Mouse (Mus musculus) A20 (cell line): ENCODE measurements at regions not wholly inside any gene's neighbourhood (a gene's known extent, or its start where the extent isn't known, plus 50 kb on each side); places are given as distances from the start of the nearest gene placed in this dataset.
A peak's percentile ranks its signal among the peaks of the same experiment; 100 is the strongest.

Experiments
- DNase-seq: peaks from one replicate; pipeline ENCODE4 v3.0.0-alpha.2; 2011; ENCODE audit warnings: low read depth, low spot score

DNA sequence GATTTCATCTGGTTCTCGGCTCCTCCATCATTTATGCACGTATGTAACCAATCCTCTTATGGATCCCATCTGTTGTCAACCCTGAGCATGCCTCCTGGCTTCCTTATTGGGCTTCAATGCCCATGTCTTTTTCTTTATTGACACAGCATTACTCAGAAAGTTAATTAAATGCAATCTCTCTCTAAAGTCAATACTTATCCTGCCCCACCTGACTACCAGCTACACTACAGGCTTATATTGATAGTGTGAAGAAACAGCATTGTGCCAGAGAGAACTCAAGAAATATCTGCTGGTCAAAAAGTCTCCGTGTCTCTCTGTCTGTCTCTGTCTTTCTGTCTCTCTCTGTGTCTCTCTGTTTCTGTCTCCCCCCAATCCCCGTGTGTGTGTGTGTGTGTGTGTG, 194.7 kb upstream of the Rfx3 start:
- no peak for DNase-seq

DNA sequence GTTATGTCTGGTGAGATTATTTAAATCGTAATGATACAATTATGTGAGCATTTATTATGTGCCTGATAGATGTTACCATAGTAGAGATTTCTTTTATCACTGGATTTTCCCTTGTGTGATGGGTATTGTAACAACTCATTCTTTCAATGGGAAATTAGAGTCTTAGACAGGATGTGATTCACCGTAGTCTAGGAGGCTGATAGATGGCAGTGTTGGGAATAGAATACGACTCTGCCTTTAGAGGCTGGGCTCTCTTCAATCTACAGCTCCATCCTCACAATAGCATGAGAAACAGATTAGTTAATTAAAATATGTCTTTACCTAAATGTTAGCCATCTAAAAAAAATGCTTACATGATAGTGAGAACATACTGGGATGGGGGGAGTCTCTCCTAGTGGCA, 192.8 kb upstream of the Rfx3 start:
- DNase-seq: no peak

DNA sequence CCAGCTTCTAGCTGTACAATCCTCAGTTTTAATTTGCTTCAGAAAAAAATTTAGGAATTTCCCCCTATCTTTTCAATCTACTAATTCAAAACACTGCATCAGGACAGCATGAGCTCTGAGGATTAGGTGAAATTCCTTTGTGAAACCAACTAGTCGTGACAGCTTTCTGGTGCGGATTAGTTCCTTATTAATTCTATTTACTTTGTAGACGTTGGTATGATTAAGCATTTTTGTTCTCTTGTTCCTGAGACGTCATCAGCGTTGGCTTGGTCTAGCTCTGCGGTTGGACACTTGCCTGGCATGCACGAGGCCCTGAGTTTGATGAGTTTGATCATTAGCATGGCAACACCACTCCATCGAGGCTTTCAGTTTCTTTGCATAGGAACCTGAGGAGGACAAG, 188.4 kb upstream of the Rfx3 start:
- DNase-seq: no peak

DNA sequence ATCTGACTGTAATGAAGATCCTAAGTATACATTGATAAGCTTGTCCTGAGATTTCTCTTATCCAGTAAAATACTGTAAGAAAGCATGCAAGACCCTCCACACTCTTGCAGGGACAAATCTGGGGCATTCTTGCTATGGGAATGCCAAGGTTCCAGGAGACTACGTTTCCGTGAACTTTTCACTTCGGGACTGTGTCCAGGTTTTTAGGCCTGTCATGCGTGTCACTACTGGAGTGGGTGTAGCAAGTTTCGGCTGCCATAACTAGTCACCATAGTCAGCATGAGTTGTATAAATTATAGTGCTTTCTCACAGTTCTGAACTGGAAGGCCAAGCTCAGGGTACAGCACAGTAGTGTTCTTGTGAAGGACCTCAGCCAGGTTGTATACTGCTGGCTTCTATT, 185.9 kb upstream of the Rfx3 start:
- no peak for DNase-seq

DNA sequence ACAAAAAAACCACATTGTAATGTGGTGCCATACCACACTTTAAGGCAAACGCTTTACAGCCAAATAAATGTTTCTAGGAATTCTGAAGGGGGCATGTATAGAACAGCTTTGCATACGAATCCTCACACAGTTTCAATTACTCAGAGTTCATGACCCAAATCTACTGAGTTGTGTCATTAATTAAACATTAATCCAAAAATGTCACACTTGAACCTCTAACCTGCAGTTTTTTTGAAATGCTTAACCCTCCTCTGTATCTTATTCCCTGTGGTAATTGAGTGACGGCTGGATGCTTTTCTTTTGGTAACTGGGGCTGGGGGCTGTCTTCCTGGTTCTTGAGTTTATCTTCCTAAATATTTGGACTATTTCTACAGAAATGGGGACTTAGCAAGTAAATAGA, 181.3 kb upstream of the Rfx3 start:
- no peak for DNase-seq

DNA sequence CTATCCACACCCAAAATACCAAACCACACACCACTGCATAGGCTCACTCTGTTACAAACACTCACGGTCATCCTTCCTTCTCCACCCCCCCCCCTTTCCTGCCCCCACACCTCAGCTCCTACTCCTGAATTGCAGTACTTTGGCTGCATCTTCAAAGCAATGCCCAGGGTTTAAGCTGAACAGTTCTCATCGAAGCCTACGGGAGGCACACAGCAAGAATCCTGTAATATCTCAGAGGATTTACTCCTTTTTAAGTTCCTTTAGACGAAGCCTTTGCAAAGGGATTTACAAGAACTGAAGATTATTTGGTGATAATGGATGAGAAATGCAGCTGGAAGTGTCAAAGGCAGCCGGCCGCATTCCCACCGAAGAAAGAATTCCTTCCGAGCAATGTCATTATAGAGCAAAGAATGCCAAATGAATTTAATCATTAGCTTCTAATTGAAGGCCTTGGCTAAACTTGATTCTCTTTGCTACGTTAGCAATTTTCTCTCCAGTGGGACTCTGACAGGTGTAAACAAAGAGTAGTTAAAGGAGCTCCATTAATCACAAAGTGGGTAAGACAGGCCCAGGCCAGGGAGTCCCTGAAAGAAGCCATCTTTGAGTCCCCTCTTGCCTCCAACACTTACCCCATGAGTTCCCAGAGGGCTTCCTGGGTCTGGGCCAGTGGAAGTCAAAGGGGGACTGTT, 180.6 kb upstream of the Rfx3 start:
- no peak for DNase-seq

DNA sequence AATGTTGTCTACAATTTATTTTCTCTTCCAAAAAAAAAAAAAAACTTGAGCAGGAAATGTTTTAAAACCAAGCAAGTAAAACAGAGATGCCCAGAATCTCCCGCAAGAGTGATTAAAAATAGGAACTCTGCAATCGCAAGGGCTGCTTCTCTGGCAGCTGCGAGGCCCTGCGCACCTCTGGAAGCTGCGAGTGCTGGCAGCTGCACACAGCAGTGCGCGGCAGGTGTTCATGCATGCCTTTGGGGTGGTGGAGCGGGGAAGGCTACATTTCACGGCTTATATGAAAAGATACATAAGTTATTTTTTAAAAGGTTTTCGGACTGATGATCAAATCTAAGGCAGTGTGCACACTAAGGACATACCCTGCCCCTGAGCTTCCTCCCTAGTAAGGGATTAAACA, 179.3 kb upstream of the Rfx3 start:
- peak; percentile 83 for DNase-seq

DNA sequence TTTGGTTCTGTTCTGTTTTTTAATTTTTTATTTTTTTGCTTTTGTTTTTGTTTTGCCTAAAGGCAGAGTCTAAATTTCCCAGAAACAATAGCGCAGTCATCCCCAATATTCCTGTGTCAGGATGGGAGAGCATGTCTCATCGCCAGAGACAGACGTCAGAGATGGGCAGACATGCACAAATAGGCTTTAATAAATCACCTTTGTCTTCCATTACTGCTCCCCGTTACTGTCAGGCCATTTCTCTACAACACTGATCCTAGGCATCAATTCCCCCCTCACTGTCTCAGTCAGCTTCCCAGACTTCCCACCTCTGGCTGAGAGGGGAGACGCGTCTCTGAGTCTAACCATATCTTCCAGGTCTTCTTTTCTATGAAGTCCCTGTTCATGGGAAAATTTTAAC, 177.4 kb upstream of the Rfx3 start:
- peak; percentile 28 for DNase-seq

DNA sequence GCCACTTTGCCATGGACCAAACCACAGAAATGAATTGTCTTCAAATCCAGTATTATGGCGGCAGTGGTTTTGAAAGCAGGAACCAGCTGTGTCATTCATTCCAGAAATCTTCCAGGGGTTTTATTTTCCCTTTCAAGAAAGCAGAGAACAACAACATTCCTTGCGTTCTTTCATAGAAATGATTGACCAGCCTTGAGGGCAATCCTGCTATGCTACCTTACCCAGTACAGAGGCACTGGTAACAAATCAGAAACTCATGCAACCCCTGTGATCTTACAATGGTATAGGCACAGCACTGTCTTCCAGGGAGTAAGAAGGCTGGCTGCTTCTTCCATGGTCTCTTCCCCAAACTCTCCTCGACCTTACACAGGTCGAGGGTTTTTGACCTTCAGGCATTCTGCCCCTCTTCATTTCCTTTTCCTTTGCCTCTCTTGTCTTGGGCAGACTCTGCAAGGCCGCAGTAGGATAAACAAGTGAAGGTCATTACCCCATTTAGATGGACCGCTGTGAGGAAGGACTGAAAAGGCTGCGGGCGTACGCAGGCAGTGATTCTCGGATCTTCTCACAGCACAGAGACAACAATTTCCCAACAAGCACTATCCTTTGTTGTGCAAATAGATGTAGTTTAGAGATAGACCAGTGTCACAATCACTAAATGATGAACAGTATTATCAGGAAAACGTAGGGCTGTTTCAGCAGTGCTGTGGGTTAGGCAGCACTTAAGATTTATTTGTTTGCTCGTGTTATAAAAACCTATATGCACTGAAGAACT, 171.6 kb upstream of the Rfx3 start:
- no peak for DNase-seq

DNA sequence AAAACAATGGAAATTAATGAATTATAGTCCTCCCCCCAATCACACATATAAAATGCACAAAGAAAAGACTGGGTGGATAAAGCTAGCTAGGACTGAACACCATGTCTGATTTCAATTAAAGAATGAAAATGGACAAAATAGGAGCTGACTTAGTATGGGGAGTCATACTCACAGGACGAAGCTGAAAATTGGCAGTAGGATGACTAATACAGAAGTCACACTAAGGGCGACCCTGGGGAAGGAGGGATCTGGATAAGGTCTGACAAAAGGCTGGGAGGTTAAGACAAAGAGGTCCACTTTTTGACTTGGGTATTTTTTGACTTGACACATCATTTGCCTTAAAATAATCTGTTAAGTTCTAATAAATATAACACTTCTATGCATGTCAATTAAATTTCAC, 170.2 kb upstream of the Rfx3 start:
- no peak for DNase-seq

DNA sequence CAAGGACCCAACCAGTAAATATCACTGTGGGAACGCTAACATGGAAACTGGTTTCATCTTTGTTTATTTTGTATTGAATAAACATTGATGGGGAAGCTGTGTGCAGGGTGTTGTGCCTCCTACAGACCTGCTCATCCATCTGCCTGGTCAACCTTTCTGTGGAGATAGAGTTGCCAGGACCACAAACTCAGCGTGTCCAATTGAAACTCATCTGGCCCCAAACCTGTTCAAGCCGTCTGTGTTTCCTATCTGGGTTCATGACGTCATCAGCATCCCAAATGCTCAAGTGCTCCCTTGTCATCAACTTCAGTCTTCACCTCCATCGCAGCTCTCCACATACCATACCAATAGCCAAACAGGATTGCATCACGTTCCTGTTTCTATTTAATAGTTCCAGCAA, 167.1 kb upstream of the Rfx3 start:
- no peak for DNase-seq

DNA sequence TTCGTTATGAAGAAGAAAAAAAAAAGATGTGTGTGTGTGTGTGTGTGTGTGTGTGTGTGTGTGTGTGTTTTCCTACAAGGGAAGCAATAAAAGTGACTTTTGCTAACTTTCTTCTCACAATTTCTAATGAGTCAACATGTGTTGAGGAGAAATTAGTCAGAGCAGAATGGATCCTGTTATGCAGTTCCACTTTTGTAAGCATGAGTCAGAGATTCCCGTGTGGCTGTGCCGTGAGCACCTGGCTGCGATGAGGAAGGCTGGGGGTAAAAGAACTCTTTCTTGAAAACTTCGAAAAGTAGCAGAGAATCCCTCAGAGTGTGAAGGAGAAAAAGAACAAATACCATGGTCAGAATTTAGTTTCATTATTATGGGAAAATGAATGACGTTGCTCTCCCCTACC, 165.9 kb upstream of the Rfx3 start:
- no peak for DNase-seq

DNA sequence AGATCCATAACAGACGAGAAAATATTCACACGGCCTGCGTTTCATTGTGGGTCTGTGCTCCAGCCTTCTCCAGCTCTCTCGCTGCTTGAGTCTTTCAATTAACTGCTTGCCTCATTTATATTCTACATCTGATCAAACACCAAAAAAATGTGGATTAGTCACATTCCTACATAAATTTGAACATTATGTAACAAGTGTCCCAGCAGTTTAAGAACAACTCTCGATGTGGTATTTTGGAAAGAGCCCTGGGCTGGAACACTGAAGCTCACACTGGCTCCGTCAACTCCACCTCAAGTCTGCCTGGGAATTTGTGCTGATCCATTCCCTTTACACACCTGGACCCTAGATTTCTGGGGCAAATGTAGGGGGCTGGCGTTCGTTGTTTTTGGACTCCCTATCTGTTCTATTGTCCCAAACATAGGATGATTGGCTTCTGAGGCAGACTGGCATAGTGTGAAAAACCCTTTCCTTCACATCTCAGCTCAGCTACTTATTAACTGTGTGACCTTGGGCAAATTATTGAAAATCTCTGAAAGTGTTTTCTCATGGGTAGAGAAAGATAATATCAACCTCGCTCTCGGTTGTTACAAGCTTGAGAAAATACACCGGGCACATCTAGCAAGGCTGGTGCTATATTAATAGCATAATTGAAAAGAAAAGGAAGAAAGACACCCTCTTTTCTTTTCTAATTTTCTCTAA, 161.0 kb upstream of the Rfx3 start:
- no peak for DNase-seq

DNA sequence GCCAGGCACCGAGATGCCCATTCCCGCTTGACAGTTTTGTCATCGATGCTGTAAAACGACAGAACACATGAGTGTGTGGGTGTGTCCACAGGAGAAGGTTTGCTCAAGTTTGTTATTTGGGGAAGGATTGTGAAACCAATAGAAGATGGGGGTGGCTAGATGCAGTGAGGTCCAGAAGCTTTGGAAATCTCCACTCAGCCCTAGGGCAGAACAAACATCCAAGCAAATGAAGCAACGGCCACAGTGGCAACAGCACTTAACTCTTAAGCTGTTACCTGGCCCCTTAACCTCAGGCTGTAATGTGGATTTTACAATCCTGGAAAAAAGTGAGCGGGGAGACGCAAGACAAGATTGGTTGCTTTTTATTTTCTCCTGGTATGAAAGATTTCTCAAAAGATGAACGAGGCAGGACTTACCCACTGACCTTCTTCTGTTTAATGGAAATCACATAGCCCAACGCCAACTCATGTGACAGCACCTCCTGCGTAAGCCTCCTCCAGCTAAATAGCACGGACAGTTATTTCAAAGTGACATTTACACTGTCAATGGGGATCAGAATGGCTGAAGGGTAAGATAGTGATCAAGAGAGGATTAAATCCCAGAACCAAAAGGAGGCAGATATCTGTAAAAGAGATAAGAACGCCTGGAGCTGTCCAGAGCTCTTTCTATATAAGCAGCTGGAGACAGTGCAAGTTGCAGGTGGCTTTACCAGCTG, 156.6 kb upstream of the Rfx3 start:
- DNase-seq: no peak

DNA sequence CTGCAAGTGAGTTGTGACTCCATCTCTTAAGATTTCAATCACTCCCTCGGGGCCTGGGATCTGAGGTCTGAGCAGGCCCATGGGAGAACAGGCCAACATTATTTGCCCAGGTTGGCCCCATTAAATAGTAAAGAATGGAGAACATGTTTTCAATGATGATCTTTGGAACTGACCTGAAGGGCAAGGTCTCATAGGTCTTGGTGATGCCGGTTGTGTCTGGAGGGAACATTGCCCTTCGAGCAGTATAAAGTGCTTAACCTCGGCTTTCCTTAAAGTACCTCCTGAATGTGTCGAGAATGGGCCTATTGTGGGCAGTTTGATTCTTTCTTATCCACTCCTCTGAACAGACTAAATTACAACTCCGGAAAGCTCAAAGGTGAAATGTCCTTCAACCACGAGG, 155.7 kb upstream of the Rfx3 start:
- no peak for DNase-seq

DNA sequence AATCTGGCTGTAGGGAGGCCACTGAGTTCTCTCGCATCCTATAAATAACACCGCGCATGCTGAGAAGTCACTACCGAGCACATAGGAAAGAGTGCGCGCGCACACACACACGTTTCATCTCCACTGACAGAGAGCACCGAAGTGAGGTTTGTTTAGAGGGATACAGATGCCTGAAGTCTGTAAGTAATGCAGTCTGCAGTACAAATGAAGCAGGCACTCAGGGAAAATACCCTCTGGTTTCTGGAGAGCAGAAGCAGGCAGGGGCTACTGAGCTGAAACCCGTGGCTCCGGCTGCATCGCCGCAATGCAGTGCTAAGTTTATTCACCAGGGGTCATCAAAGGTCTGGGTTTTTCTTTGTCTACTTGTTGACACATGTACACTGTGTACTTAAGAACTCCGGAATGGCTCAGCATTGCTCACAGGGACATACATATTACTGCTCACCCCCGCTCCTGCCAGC, 155.0 kb upstream of the Rfx3 start:
- peak; percentile 60 for DNase-seq

DNA sequence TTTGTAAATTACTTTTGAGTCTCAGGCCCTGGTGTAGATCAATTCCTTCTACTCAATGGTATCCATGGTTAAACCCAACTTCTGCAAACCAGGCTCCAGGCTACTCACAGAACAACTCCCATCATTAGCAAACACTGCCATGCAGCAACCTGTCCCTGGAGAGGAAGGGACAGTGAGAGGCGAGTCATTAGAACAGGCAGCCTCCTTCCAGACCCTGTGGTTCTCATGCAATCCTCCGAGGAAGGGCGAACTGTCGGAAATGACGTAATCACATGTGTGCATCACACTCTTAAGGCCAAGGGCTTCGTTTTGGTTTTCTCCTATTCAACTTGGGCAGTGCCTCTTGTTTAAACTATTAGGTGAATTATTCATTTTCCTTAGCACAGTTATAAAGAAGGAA, 152.2 kb upstream of the Rfx3 start:
- DNase-seq: no peak

DNA sequence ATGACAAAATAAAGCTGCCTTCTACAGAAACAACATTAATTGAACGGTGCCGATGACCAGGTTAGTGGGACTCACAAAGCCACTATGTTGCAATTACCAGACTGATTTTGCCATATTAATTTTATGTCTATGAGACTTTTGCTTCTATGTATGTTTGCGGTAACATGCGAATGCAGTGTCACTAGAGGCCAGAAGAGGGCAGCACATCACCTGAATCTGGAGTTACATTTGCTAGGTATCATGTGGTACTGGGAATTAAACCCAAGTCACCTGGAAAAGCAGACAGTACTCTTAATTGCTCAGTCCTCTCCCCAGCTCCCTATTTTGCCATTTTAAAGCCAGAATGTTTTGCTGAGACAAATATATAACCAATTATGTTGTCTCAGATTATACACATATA, 149.6 kb upstream of the Rfx3 start:
- peak; percentile 41 for DNase-seq

DNA sequence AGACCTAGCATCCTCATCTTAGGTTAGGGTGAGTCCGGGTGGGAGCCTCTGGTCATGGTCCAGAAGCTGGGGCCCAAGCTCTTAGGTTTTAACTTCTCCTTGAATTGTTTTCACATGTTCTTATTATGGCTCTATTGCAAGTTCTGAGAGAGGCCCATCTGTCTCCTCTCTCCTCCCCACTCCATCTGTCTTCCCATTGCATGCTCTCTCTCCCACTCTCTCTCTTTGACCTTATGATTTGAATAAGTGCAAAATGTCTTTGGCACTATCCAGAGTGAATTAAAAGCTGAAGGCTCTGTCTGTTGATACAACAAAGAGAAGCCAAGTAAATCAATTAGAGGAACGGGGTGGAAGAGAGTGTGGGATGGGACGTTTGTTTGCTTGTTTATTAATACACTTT, 146.2 kb upstream of the Rfx3 start:
- DNase-seq: no peak

DNA sequence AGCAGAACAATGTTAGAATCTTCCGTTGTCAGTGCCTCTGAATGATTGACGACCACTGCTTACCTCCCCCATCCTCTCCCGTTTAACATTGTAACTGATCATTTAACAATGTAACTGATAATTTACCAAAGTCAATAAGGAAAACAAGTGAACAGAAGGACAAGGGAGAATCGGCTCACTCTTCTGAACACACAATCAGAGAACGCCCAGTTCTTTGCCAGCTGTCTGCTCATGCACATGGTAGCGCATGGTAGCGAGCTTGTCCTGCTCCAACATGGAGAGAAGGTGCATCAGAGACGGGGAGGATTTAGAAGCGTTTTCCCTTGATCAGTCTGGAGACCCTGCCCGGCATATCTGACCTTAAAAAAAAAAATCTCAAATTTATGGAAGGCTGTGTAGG, 126.6 kb upstream of the Rfx3 start:
- DNase-seq: no peak

DNA sequence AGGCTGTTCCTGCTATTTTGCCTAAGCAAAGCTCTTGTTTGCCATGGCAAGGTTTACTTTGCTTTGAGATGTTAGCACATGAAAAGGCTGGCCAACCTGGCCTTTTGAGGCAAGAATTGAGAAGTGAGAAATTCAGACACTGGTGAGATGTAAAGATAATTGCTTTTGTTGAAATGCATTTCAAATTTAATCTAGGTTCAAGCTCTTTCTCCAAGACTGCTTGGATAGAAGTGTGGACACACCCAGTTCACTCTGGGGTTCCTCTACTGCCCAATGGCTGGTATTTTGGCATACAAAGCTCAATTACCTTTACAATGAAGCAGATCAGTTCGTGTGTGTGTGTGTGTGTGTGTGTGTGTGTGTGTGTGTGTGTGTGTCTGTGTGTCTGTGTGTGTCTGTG, 123.8 kb upstream of the Rfx3 start:
- DNase-seq: no peak
